Mouse (Mus musculus): ENCODE measurements around the gene P3h1.
A peak's percentile ranks its signal among the peaks of the same experiment; 100 is the strongest.

DNA sequence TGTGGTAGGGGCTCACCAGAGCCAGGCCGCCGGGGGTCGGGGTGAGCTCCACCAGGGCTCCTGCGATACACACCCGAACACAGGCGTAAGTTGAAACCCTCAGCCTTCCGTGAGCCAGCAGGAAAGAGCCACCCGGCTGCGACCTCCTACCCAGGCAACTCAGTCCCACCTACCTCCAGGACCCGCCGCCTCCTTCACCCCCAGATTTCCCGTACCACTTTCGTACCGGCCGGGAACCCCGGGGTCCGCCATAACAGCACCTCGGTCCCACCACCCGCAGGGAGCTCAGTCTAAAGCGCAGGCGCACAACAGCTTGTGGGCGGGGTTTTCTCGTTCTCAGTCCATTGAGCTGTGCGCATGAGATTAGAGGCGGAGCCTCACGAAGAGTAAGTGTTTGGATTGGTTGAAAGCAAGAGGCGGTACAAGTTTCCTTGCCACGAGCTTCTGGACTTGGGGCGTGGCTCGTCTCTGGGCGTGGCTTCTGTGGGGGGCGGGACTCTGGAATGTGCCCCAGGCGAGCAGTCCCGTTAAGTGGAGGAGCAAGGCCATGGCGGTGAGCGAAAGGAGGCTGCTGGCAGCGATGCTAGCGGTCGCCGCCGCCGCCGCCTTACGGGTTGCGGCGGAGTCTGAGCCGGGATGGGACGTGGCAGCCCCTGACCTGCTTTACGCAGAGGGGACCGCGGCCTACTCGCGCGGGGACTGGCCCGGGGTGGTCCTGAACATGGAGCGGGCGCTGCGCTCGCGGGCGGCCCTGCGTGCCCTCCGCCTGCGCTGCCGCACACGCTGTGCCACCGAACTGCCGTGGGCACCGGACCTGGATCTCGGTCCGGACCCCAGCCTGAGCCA is at the start of gene P3h1, which contains the start of gene AU022252:
- TF ChIP-seq POLR2A (IDR thresholded peaks at IDR 0.05; ENCODE audit: insufficient read length, low read depth) (peak; percentile 80), POLR2AphosphoS2 (IDR thresholded peaks at IDR 0.05; ENCODE audit: insufficient read length, low read depth) (peak; percentile 64), USF1 (IDR thresholded peaks at IDR 0.05; ENCODE audit: low read depth) (no peak), TCF12 (IDR thresholded peaks at IDR 0.05; ENCODE audit: insufficient read depth, poor library complexity, severe bottlenecking) (no peak), CEBPB (IDR thresholded peaks at IDR 0.05; ENCODE audit: insufficient read depth, poor library complexity, severe bottlenecking) (no peak), REST (IDR thresholded peaks at IDR 0.05; ENCODE audit: insufficient read depth, insufficient read length) (no peak), MAX (IDR thresholded peaks at IDR 0.05; ENCODE audit: low read depth) (no peak), MYOG (IDR thresholded peaks at IDR 0.05; ENCODE audit: control insufficient read depth in 1 of 3, insufficient read depth in 1 of 3, insufficient read length in 2 of 3, low read depth in 2 of 3) (no peak), SRF (IDR thresholded peaks at IDR 0.05; ENCODE audit: control insufficient read depth, insufficient read length, low read depth) (no peak), MYOD1 (IDR thresholded peaks at IDR 0.05; ENCODE audit: control insufficient read depth in 1 of 3, insufficient read length in 2 of 3, low read depth in 2 of 3) (no peak), E2F4 (IDR thresholded peaks at IDR 0.05; ENCODE audit: insufficient read depth) (no peak), TCF3 (IDR thresholded peaks at IDR 0.05; ENCODE audit: insufficient read length, low read depth) (no peak)

Data from myocyte (in vitro differentiated cells).